Mouse (Mus musculus): Measurements from ENCODE around the gene Sorbs1.

Gene Sorbs1

DNA sequence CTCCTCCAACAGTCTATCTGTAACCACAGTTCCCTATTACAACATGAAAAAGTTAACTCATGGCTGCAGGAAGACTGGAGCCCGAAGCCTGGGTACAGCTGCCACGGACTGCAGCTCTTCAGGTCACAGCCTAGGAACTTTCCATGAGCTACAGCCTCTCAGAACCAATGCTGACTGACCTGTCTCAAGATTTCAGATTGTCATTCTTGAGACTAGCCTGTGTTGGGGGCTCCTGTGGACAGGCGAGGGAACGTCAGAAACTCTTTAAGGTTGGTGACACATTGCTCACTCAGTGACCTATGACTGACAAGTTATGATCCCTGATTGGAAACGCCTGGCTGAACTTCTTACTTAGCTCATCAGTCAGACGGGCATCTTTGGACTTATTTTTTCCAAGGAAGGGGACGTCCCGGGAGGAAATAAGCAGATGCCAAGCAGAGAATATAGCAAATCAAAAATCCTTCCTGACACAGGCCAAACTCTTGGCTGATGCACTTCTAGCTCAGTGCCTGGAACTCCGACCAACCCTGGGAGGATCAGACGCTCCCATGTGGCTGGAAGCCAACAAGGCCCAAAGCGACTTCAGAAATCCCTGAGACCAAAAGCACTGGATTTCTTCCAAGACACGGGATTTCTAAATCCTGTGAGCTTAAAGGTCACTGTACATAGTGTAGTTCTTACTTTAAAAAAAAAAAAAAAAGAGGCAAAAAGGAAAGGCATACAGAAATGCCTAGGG, 76.9 kb downstream of the Sorbs1 start:
- peak; percentile 51 for DNase-seq (ENCODE audit: low spot score)

DNA sequence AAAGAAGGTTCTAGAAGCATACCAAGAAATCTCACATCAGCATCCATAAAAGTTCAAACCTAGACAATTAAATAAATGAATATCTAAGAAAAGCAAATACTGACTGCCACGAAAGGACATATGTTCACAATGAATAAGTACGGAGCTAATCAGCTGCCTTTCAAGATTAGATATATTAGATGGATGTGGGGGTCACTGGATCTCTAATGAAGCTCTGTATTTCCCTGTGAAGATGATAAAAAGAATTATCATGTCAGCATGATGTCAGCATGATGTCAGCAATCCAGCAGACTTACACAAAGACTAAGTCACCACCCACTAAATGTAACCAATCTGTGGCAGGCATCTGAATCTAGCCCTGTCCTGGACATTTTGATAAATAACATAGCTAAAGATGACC, 77.8 kb downstream of the Sorbs1 start:
- DNase-seq (ENCODE audit: low spot score): no peak

DNA sequence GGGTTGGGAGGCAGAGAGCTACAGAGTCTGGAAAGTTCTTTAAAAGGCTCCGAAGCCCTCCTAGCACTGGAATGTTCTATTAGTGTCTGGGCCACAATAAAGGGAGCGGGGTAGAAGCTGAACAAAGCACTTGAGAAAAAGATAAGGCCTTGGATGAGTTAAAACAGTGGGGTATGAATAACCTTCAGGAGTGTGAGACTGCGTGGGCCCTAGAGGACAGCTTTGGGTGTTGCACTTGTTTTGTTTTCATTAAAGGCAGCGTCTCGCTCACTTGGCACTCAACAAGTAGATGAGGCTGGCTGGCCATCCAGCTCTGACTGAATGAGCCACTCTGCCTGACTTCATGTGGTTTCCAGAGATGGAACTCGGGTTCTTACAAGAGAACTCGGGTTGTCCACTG, 78.5 kb downstream of the Sorbs1 start:
- no peak for DNase-seq (ENCODE audit: low spot score)

DNA sequence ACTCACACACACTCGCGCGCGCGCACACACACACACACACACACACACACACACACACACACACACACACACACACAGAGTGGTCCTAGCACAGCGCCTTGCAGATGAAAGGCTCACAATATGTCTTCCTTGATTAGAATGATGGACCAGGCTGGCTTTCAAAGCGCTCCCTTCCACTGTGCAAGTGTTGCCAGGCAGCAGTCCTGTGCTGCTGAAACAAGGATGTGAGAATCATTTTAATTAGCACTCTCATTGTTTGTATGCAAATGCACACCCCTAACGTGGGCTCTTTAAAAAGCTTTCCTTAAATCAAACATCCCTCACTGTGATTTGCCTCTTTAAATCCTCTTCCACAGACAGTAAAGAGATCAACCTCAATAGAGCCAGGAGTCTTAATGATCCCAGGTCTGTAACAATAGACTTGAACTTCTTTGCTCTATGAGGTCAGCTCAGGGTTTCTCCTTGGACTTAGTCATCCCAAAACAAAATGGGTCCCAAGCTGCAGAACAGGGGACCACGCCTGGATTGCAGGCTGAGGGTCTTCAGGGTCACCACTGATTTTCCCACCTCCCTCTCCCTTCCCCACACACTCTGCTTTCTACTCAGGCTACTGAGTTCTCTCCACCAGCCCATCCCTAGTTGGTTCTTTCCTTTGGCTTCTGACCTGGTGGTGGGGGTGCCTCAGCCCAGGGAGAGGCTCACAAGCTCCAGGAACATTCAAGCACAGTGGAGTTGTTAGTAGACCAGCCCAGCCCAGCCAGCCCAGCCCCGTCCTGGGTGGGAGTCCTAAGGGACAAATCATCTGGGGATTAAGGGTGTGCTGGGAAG, 79.3 kb downstream of the Sorbs1 start:
- no peak for DNase-seq (ENCODE audit: low spot score)

DNA sequence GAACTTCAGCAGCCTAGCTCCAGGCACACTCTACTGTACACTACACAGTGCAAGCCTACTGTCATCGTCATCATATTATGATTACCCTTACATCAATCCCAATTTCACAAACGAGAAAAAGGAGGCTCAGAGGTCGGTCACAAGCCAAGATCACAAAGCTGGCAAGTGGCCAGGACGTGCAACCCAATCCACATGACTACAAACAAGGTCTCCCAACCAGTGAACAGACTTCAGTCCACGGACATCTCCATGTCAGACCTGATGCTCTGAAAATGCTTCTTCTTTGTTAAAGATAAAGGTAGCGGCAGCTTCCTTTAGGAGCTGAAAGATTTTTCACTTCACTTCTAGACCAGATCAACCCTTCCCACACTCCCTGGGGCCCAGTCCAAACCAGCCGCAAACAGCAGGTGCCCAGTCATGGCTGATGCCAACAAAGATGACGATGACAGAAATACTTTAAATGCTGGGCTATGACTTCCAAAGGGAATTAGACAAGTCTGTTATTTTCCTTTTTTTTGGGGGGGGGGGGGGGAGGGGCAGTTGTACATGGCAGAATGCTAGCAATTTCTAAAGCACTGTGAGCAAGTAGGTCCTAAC, 80.2 kb downstream of the Sorbs1 start:
- no peak for DNase-seq (ENCODE audit: low spot score)

DNA sequence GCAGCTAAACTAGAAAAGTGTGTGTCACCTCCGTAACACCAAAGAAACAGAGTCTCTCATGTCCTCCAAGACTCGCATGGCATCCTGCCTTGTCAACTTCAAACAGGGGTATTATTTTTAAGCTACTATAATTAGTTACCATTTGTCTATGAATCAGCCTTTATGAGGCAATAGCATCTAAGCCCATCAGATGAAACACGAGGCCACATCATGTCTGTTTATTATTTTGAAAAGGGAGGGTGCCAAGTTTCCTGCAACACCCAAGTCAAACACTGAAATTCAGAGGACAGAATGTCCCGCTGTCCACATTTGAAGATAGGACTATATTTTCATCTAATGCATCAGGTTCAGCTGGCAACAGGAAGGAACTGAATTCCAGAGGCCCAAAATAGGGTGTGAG, 81.6 kb downstream of the Sorbs1 start:
- DNase-seq (ENCODE audit: low spot score): no peak

DNA sequence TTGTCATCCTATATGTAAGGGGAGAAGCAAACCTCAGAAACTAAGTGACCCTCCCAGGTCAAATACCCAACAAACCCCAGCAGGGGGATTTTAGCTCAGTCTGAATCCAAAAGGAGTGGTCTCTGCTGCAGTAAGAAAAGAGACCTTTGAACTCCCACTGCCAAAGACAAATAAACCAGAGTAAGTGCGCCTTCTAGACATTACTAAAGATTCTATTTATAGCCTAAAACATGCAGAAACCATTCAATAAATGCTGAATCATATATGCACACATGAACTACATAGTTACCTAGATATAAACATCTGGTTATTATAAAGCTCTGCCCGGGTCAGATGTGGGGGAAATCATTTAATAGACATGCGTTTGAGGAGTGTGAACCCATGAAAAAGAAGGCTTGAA, 84.0 kb downstream of the Sorbs1 start:
- DNase-seq (ENCODE audit: low spot score): no peak

DNA sequence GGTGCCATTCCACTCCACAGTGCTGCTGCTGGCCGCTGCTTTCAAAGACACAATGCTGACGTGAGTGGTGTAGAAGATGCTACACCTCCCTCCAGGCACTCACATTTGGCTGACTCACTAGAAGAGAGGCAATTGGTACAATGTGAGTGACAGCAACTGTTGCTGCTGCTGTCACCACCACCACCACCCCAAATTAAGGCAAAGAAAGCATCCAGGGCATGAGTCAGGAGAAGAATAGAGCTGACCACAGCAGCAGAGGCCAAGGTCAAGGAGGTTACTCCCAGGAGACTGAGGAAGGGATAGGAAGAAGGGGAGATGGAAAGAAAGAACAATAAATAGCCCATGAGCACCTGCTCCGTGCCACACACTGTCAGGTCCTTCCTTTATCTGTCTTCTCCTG, 84.4 kb downstream of the Sorbs1 start:
- DNase-seq (ENCODE audit: low spot score): no peak

DNA sequence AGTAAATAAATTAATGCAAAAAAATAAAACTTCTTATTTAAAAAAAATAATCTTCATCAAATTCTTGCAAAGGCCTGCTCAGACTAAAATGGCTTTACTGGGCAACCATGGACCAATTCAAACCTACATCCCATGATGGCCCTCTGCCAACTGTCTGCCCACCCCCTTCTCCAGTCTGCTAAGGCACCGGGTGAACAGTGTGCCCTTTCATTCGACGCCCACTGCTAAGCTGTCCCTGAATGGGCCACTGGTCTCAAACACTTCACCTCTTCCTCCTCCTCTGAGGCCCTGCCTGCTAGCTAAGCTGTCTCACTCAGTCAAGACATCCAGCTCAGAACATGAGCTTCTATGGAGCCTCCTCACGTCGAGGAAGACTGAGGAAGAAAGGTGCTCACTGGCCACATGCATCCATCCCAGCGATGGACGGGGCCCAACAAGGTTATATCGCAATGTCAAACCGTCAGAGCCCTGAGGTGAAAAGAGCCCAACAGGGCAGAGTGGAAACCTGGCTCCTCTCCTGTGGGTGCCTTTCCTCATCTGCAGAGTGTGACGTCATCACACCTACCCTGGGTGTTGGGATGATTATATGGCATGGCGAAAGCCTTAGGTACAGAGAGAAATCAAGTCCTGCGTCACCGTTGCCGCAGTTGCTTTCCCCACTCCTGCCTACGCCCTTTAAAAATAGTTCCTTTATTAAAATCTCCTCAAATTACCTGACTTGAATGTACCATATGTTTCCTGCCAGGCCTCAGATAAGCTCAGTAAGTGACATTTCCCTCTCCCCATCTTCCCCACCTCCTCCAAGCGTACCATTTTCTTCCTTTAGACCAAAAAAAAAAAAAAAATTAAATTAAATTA, 87.2 kb downstream of the Sorbs1 start:
- DNase-seq (ENCODE audit: low spot score): no peak

DNA sequence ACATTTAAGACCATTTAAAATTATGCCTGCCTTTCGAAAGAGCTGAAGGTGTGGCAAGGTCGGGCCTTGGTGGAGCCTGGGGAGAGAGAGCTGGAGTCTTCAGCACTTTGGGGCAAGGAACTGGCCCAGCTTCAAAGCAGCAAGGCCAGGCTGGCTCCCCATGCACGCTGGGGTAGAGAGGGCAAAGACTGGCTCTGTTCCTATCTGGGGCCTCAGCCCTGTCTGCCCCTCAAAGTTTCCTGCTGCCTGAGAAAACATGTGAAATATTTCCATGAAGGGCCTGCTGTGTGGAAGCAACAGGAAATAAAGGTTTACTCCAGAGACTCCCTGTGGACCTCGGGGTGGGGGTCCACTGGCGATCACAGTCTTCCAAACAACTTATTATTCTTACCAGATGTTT, 88.3 kb downstream of the Sorbs1 start:
- DNase-seq (ENCODE audit: low spot score): no peak

DNA sequence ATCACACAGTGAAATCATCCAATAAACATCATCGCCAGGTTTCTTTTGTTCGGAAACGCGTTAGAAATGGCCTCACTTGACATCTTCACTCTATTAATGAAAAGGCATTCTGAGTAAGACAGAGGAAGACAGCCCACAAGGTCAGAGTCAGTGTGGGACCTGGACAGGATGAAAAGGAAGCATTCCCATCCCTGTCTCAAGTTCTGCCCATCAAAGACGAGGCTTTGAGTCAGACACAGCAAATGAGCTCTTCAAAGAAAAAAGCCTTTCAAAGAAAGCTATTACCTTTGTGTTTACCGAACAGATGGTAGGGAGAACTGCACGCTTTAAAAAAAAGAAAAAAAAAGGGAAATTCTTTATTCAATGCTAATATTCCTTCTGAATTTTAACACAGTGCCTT, 92.5 kb downstream of the Sorbs1 start:
- DNase-seq (ENCODE audit: low spot score): no peak

DNA sequence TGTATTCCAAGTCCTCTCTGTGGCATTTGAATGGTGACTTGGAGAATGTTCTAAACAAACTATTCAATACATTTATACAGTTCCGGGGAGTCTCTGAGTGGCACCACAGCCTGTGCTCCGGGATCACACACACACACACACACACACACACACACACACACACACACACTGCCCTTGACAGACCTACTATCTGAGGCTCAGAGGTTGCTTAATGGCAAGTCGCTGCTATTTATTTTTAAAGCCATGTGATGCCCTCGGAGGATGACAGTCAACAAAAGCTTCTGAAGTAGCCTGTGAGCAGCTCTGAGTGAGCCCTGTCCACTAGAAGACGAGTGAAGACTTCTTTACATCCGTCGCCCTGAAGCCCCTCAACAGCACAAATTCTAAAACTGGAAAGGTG, 94.3 kb downstream of the Sorbs1 start:
- DNase-seq (ENCODE audit: low spot score): no peak

DNA sequence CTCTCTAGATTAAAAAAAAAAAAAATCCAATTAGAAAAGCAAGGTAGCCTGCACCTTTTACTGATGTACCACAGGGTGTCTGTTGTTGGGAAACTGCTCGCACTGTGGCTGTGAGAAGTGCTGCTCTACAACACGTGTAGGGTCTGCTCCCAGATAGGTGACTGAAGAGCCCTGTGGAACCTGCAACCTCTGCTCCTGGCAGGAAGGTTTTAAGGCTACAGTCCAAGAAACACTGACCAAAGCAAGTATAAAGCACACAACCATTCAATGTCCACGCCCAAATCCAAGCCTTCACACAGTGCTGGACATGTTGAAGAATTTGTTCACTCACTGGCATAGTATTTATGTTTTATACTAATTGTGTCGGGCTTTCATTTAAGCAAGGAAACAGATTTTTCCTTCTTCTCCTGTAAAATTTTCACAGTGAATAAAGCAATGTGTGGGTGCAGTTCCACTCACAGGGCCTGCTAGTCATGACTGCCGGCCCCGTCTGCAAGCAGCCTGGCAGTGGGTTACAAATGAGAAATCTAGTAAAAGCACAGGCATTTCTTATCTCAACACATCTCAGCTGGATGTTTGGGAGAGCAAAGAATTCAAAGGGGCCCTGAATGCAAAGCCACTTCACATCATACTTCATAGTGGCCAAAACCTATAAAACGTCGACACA, 96.3 kb downstream of the Sorbs1 start:
- no peak for DNase-seq (ENCODE audit: low spot score)

DNA sequence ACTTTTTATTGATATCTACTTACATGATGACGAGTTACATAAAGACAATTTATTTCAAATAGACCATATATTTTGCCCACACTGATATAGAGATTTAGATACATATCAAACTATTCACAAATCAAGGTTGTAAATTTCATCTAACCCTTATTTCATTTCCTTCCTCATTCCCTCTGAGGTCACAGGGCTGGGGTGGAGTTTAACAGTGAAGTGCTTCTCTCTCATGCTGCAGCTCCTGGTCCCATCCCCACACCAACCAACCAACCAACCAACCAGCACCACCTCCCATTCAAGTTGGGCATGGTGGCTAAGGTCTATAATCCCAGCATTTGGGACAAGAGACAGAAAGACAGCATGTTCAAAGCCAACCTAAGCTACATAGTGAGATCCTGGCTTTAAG, 97.9 kb downstream of the Sorbs1 start:
- DNase-seq (ENCODE audit: low spot score): no peak

DNA sequence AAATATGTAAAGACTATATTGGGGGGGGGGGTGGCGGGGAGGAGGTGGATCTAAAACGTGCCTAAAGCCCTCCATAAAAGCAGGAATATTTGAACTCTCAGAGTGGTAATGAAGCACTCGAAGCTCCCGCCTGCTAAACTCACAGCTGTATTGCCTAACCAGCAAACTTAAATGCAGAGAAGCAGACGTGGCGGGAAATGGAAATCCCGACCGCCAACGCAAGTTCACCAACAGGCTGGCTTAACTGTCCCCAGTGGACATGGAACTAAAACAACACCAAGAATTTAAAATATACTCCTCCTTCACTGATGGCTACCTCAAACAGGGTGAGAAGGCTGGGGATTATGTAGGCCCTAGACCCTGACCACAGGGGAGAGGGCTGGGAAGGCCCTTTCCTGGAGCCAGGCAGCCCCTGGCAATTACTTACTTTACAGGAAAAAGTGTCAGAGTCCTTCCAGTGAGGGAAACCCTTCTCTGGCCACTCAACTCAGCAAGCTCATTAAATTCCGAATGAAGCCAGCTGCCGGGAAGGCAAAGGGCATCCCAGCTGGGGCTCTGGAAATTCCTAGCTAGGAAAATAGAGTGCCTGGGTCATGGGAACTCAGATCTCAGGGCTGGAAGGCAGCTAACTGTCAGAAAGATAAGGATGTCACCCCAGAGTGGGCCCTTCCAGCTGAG, 98.6 kb downstream of the Sorbs1 start:
- no peak for DNase-seq (ENCODE audit: low spot score)

DNA sequence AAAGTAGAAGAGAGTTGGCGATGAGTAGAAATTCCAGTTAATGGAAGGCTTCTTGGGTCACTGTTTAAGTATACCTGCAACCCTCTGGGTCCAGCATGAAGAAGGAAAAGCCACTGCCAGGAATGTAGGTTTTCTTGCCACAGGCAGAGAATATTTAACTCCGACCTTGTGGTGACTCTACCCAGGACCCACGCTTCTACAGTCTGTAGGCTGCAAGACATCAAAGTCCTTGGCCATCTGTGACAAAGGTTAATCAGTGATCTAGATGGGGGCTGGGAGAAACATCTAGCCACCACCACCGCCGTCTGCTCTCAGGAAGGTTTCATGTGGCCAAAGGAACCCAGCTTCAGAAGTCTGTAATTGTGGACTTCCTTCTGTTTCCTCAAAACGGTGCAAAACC, 99.2 kb downstream of the Sorbs1 start:
- DNase-seq (ENCODE audit: low spot score): no peak

DNA sequence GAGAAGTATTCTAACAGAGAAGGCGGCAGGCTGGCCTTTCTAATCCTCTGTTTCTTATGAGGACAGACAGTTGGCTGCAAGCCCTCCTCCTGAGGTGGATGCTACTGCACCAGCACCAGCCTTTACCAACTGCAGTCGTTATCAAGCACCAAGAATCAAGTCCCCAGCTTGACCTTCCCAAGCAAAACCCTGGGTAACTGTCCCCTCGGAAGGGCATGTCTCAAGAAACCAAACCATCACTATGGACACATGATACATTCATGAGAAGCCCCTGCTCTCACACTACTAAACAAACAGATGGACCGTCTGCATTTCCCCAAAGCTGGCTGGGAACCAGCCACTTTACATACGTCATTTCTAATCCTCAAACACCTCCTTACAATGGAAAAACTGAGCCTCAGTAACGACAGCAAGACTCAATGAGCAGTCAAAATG, 102.2 kb downstream of the Sorbs1 start:
- DNase-seq (ENCODE audit: low spot score): no peak

DNA sequence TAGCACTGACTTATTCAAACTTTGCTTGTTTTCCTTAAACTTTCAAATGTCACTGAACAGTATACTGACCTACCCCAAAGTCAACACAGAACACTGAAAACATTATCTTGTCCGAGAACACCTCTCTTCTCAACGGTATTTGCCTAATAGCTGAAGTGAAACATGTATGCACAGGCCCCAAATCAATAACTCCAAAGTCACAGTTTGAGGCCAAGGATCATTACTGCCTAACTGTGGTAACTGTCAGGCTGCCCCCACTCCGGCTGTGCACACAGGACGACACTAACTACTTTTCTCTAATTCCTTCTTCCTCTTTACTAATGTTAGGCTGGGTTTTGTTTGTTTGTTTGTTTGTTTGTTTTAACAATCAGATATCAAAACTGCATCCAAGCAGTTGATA, 103.1 kb downstream of the Sorbs1 start:
- no peak for DNase-seq (ENCODE audit: low spot score)

DNA sequence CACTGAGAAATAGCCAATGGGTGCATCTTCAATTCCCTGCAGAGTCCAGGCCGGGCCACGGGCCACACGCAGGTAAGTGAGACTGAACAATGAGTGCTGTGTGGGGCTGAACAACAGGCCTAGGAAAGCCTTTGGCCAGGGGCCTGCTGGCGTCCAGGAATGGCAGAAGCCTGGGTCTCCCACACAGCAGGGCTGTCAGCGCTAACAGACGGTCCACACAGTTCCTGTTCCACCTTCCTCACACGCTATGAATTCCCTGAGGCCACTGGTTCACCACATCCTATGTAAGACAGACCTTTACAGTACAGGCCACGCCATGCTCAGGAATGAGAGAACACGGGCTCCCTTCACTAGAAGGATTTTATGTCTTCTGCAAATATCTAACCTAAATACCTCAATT, 103.5 kb downstream of the Sorbs1 start:
- peak; percentile 24 for DNase-seq (ENCODE audit: low spot score)

DNA sequence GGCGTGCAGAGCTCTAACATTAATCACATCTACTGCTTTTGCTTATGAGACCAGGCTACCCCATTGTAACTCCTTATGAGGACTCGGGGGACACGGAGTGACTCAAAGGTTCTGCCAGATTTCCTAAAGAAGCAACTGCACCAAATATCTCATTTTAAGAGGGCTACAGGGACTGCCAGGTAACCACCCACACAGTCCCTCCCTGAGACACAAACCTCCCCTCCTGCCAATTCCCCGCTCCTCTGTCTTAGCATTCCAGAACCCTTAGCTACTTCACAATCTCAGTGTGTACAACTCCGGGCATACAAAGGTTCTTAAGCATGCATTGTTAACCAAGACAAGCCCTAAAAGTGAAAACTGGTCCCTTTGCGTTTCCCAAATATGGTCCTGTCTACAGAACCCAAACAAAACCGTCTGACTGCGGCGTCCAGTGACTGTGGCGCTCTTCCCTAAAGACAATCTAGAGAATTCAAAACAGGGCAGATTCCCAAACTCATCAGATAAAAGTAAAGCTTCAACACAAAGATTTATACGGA, 104.0 kb downstream of the Sorbs1 start:
- no peak for DNase-seq (ENCODE audit: low spot score)

DNA sequence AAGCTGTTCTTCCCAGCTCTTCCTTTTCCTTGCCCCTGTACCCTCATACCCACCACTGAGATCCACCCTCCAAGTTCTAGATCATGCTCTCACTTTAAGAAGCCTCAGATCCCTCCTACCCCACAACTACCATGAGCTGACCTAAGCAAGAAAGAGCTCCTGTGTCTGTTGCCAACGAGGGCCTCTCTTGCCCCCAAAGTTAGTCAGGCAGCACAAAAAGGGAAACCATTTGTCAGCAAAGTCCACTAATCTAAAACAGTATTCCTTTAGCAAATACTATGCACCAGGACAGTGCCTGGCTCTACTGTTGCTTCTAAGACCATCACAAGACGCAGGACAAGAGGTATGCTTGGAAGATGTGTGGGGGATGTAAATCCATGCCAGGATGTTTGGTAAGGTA, 106.4 kb downstream of the Sorbs1 start:
- no peak for DNase-seq (ENCODE audit: low spot score)
